Mouse (Mus musculus): ENCODE results near the gene Utp4. TPM values are rescaled to one million over a fixed set of nuclear protein-coding genes. Genes with fewer than 3 reads are reported as not detected.

Gene Utp4
- 57.4 and 62.3 TPM in 2 replicates for polyA plus RNA-seq (2015; fragmentation: Nextera tagmentation; extraction: Ambion mirVana)

DNA sequence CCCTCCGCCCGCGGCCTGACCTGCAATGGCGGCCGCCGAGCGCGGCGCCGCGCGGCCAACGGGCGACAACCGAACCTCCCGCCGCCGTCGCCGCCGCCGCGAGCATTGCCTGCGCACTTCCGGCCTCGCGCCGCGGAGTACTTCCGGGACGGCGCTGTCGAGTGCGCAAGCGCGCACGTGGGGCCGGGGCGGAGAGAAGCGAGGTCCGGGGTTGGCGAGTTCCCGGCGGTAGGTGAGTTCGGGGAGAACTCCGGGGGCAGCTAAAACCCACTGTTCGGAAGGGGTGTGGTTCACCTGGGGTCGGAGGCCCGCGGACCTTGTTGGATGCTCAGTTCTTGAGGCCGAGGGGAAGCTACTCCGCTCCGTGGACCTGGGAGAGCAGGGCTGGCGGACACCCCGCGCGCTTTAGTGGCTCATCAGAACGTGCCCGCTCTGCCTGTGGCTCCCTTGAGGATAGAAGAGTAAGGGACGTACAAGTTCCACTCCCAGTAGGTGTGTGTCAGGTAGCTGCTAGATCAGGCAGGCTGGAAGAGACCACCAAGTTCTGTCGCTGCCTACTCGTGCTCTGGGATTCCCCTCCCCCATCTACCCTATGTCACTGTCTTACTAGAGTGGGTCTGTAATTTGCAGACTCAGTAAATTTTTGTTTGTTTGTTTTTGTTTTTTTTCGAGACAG lies at the start of gene Utp4:
Utp4 (plus strand) TSS at position 156 of the 676 bp plus-strand sequence.
- Histone ChIP-seq H3K4me1 (replicated peaks) (peaks cover 59% of the 10 kb centered on the region), H3K9me3 (replicated peaks) (no peaks in the 10 kb centered on the region), H3K4me2 (peak within 1 kb of the TSS; percentile 90), H3K27me3 (no peaks in the 10 kb centered on the region), H3K4me3 (replicated peaks) (peak within 1 kb of the TSS; percentile 94), H3K36me3 (peaks cover 41% of the 10 kb centered on the region), H3K27ac (peak within 1 kb of the TSS; percentile 89), H3K9ac (peak within 1 kb of the TSS; percentile 96)
- under 1% methylated on average over 62 of the region's 63 CpGs for WGBS (ENCODE audit: insufficient replicate concordance)
- DNase-seq = peak; percentile 81
- ATAC-seq (ENCODE audit: low read depth) = peak; percentile 93

DNA sequence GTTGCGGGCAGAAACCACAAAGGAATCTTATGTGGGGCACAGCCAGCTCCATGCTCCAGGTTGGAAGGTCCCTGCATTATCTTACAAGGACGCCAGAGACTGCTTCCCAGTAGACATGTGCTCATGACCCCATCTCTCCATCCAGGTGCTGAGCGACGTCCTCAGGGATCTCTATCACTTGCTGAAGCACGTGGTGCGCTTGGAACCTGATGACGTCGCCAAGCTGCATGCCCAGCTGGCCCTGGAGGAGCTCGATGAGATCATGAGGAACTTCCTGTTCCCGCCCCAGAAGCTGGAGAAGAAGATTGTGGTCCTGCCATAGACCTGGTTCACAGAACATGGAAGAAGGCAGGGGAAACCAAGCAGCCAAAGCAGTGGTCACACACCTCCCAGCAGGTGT lies 43.4 kb upstream of the Utp4 start:
- ATAC-seq (ENCODE audit: low read depth) (no peak), DNase-seq (no peak)
- Histone ChIP-seq H3K4me1 (replicated peaks) (peaks cover 13% of the 10 kb centered on the region), H3K9me3 (replicated peaks) (no peaks in the 10 kb centered on the region), H3K4me2 (no peak overlapping the region), H3K4me3 (replicated peaks) (no peak overlapping the region), H3K9ac (no peak overlapping the region), H3K27ac (no peak overlapping the region), H3K36me3 (no peaks in the 10 kb centered on the region), H3K27me3 (no peaks in the 10 kb centered on the region)
- WGBS (ENCODE audit: insufficient replicate concordance) = 60% methylated on average over 10 of the region's 10 CpGs

DNA sequence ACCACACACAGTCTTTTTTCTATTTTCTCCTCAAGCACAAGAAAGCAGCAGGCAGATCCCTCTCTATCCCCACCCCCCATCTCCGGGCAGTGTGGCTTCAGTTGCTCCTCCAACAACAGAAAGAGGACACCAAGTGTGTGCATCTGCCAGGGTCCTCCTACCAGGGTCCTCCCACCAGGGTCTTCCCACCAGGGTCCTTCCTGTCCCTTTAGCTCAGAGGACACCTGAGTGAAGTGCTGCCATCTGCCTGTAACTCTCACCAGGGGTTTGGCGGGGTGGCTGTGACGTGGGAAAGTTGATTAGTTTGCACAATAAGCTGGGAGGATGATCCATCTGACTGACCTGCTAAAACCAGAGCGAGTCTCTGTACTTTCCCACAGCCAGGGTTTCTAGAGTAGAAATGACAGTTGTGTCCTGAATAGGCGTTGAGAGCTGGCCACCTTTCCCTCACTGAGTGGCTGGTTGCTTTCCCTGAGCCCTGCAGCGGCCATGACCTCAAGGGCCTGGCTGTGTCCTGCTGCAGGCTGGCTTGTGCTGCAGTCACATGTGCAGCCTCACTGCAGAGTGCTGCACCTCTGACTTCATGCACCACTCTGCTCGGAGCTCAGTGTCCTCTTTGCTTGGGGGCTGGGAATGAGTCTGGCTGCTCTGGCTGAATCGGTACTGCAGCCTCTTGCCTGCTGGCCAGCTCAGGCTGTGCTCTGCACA lies 38.7 kb upstream of the Utp4 start:
- Histone ChIP-seq H3K4me2 (no peak overlapping the region), H3K4me1 (replicated peaks) (peaks cover 10% of the 10 kb centered on the region), H3K36me3 (no peaks in the 10 kb centered on the region), H3K27ac (no peak overlapping the region), H3K27me3 (no peaks in the 10 kb centered on the region), H3K9me3 (replicated peaks) (no peaks in the 10 kb centered on the region), H3K4me3 (replicated peaks) (no peak overlapping the region), H3K9ac (no peak overlapping the region)
- 0 out of 2 replicates have a peak, but pooled peaks have one; percentile 29 for ATAC-seq (ENCODE audit: low read depth)
- DNase-seq = no peak
- WGBS (ENCODE audit: insufficient replicate concordance) = 52% methylated on average over 8 of the region's 8 CpGs

DNA sequence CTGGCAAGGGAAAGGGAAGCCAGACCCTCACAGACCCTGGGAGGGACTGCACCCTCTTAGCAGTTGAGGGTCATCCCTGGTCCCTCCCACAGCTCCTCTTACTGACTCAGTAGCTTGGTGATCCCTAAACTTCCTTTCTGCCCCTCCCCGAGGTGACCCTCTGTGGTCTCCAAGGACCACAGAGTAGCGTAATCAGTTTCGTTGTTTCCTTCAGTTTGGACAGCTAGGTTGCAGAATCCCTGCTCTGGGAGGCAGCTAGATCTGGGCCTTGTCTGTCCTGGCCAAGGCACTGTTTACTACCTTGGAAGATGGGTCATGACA lies 38.2 kb upstream of the Utp4 start:
- Histone ChIP-seq H3K4me3 (replicated peaks) (no peak overlapping the region), H3K4me2 (no peak overlapping the region), H3K9me3 (replicated peaks) (no peaks in the 10 kb centered on the region), H3K27me3 (no peaks in the 10 kb centered on the region), H3K4me1 (replicated peaks) (peaks cover 10% of the 10 kb centered on the region), H3K27ac (no peak overlapping the region), H3K36me3 (no peaks in the 10 kb centered on the region), H3K9ac (no peak overlapping the region)
- DNase-seq (no peak), ATAC-seq (ENCODE audit: low read depth) (no peak)
- WGBS (ENCODE audit: insufficient replicate concordance) = 41% methylated on average over 3 of the region's 3 CpGs

DNA sequence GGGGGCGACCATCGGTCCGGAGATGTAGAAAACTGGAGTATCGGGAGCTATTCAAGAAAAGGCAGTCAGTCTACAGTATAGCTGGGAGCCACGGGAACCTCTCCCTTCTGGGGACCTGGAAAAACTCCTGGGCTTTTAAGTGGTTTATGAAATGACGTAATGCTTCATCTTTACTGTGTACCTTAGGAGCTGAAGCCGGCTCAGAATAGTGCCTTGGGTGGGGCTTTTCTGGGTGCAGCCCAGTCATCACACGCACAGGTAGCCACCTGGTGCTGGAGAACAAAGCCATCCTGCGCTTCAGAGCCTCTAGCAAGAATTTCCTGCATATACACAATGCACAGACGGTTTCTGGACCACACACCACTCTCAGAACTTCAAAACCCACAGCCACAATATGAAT lies 30.6 kb upstream of the Utp4 start:
- H3K27me3 ChIP-seq = peaks cover 15% of the 10 kb centered on the region
- H3K9ac ChIP-seq = no peak overlapping the region
- no peaks in the 10 kb centered on the region for H3K4me1 ChIP-seq (replicated peaks)
- DNase-seq = no peak
- no peaks in the 10 kb centered on the region for H3K9me3 ChIP-seq (replicated peaks)
- H3K4me2 ChIP-seq = no peak overlapping the region
- no peak for ATAC-seq (ENCODE audit: low read depth)
- H3K27ac ChIP-seq = no peak overlapping the region
- no peaks in the 10 kb centered on the region for H3K36me3 ChIP-seq
- H3K4me3 ChIP-seq (replicated peaks) = no peak overlapping the region
- 72% methylated on average over 10 of the region's 10 CpGs for WGBS (ENCODE audit: insufficient replicate concordance)

DNA sequence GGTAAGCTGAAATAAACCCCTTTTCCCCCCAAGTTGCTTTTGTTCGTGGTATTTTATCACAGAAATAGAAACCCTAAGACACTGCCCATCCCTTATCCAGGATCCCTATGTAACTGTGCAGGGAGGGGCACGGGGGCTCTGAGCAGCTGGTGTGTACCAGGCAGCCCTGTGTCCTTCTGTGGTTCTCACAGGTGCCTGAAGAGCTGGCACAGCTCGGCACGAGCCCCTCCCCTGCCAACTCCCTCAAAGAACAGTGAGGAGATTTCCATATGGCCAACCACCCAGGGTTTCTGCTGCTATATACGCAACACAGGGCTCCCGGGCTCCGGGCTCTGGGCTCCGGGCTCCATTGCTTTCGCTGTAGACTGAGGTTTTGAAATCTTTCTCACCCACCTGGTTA lies 28.1 kb upstream of the Utp4 start:
- 62% methylated on average over 9 of the region's 9 CpGs for WGBS (ENCODE audit: insufficient replicate concordance)
- Histone ChIP-seq H3K27ac (no peak overlapping the region), H3K36me3 (no peaks in the 10 kb centered on the region), H3K9me3 (replicated peaks) (no peaks in the 10 kb centered on the region), H3K4me1 (replicated peaks) (peaks cover 5% of the 10 kb centered on the region), H3K4me2 (no peak overlapping the region), H3K9ac (no peak overlapping the region), H3K4me3 (replicated peaks) (no peak overlapping the region), H3K27me3 (peaks cover 41% of the 10 kb centered on the region)
- ATAC-seq (ENCODE audit: low read depth) (no peak), DNase-seq (no peak)

DNA sequence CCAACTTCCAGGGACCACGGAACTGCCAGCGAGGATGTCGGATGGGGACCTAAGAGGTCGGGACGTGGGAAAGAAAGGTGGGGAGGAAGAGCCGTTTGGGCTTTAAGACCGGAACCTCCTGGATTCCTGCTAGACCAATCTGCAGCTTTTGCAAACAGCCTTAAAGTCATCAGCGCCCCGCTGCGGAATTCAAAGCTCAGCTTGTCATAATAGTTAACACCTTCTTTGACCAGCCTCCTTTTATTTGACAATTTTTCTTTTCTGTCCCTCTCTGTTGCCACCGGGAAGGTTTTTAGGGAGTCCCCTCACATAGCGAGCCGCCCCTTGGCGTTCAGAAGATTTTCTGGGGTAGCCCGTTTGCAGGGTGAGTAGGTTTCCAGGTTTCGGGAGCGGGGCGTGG lies 23.4 kb upstream of the Utp4 start, which contains the start of gene Has3:
Has3 (plus strand) TSS at position 192 of the 400 bp plus-strand sequence.
- H3K4me1 ChIP-seq (replicated peaks) = peaks cover 30% of the 10 kb centered on the region
- H3K9me3 ChIP-seq (replicated peaks) = no peaks in the 10 kb centered on the region
- peak within 1 kb of the TSS; percentile 39; the same call in 1 of the 2 replicates for H3K9ac ChIP-seq
- no peak for ATAC-seq (ENCODE audit: low read depth)
- H3K36me3 ChIP-seq = peaks cover 8% of the 10 kb centered on the region
- H3K4me3 ChIP-seq (replicated peaks) = peak within 1 kb of the TSS; percentile 53
- H3K27me3 ChIP-seq = peaks cover 81% of the 10 kb centered on the region
- no peak for DNase-seq
- no peak within 1 kb of the TSS for H3K27ac ChIP-seq
- 2% methylated on average over 18 of the region's 18 CpGs for WGBS (ENCODE audit: insufficient replicate concordance)
- H3K4me2 ChIP-seq = peak within 1 kb of the TSS; percentile 68

DNA sequence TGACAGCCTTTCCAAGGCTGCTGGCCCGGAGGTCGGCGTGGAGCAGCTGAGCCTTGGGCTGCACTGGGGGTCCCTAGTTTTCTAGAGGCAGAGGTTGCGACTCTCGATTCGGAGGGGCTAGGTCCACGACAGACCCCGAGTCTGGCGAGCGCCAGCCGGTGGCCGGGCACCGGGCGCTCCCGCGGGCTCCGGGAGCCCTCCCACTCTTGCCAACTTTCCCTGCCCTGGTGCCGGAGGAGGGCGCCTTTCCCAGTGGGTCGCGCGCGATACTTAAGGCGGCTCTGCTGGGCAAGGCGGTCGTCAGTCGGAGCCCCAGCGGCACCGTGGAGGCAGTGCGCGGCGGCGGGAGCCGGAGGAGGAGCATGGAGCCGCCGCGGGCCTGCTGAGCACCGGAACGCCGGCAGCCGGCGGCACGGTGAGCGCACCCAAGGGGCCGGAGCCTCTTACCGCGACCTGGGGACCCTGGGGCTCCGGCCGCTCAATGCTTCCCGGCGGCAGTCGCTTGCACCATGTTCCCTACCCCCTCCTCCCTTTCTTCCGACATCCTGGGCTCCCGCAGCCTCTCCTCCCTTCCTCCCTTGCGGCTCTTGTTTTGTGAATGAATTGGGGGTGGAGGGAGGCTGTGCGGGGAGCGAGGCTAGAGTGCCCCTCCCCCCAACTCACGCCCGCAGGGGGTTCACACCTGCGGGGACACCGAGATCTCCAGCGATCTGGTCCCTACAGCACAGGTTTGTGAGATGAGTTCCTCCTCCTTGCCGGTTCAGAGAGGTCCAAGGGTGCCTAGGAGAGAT lies 22.7 kb upstream of the Utp4 start:
- no peak for DNase-seq
- H3K9ac ChIP-seq = peak overlapping the region; percentile 39; the same call in 1 of the 2 replicates

DNA sequence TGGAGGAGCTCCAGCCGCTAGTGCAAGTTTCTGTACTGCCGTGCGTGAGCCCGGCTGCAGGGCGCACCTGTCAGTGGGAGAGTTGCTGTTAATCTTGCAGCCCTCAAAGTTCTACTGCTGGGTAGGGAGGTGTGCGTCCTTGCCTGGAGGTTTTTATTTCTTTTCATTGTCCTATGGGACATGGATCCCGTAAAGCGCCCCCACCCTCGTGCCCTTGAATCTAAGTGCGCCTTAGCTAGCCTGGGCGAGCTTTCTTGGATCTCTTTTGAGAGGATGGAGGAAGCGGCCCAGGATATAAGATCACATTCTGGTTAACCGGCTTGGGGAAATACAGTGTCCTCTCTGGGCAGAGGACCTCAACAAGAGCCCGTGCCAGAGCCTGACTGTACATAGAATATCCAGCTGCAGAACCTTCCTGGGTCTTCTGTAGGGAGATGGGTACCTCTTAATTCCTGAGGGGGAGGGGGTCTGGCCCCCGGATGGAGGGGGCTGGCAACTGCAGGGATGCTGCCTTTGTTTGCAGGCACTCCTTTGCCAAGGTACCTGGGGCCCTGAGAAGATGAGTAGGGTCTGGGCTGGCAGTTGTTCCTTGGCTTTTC lies 22.0 kb upstream of the Utp4 start:
- Histone ChIP-seq H3K4me2 (peak overlapping the region; percentile 68), H3K9me3 (replicated peaks) (no peaks in the 10 kb centered on the region), H3K36me3 (peaks cover 8% of the 10 kb centered on the region), H3K27me3 (peaks cover 76% of the 10 kb centered on the region), H3K9ac (no peak overlapping the region), H3K4me1 (replicated peaks) (peaks cover 30% of the 10 kb centered on the region), H3K27ac (no peak overlapping the region), H3K4me3 (replicated peaks) (peak overlapping the region; percentile 53)
- ATAC-seq (ENCODE audit: low read depth) (no peak), DNase-seq (no peak)
- WGBS (ENCODE audit: insufficient replicate concordance) = 4% methylated on average over 15 of the region's 15 CpGs

More for the DNA sequence above, 22.7 kb upstream of the Utp4 start:
- peak overlapping the region; percentile 68 for H3K4me2 ChIP-seq
- peaks cover 80% of the 10 kb centered on the region for H3K27me3 ChIP-seq
- peaks cover 8% of the 10 kb centered on the region for H3K36me3 ChIP-seq
- H3K9me3 ChIP-seq (replicated peaks) = no peaks in the 10 kb centered on the region
- H3K27ac ChIP-seq = no peak overlapping the region
- under 1% methylated on average over 60 of the region's 63 CpGs for WGBS (ENCODE audit: insufficient replicate concordance)
- ATAC-seq (ENCODE audit: low read depth) = no peak
- peak overlapping the region; percentile 53 for H3K4me3 ChIP-seq (replicated peaks)
- peaks cover 30% of the 10 kb centered on the region for H3K4me1 ChIP-seq (replicated peaks)

DNA sequence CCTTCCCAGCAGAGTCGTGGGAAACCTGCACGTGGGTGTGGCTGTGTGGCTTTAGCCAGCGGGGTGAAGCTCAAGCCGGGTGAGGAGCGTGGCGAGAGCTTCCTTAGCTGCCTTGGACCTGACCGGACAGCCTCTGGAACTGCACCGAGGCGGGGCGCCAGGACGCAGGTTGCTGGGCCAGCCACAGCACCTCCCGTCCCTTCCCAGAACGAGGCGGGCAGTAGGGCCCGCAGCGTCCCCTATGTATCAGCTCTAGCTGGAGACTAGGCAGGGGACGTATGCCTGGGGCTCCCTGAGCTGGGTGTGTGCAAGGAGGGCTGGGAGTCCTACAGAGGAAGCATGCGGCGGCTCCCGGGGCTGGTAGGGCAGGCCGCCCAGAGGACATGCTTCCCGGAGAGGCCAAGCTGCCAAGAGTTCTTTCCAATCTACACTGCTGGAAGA lies 21.5 kb upstream of the Utp4 start:
- ATAC-seq (ENCODE audit: low read depth) (peak; percentile 27; the same call in 1 of the 2 replicates), DNase-seq (no peak)
- Histone ChIP-seq H3K27ac (no peak overlapping the region), H3K9ac (0 out of 2 replicates have a peak overlapping the region, but pooled peaks have one; percentile 9), H3K36me3 (peaks cover 12% of the 10 kb centered on the region), H3K4me3 (replicated peaks) (peak overlapping the region; percentile 21; the same call in 1 of the 2 replicates), H3K4me1 (replicated peaks) (peaks cover 30% of the 10 kb centered on the region), H3K9me3 (replicated peaks) (no peaks in the 10 kb centered on the region), H3K27me3 (peaks cover 73% of the 10 kb centered on the region), H3K4me2 (peak overlapping the region; percentile 68)
- WGBS (ENCODE audit: insufficient replicate concordance) = 2% methylated on average over 22 of the region's 22 CpGs
